19 mouse cellular contexts compared by ENCODE assay signal in genomic region chr12:48959289-48960005, GRCm38 (mm10).
DNase-seq lines count a peak whose midpoint lies in the region; ATAC-seq and TF ChIP-seq lines count a peak whose summit lies in the region.
"Had no signal": no experiment of that assay in that cellular context is flagged by ENCODE, and none has a peak within 500 bp of the region (broad histone marks: within the 10 kb centered on the region; RNA-seq: fewer than 3 reads in every experiment).

No protein-coding gene starts in this region.

- H3K79me2 ChIP-seq in CH12.LX (replicated peaks; ENCODE audit: control insufficient read depth, extremely low read depth, insufficient read depth, poor library complexity, severe bottlenecking) = no peaks in the 10 kb centered on the region

- TF ChIP-seq POLR2A in CH12.LX (IDR thresholded peaks at IDR 0.05; ENCODE audit: low read depth, low read length) = no peak

- in situ Hi-C loops in CH12.LX (cut with MboI; ENCODE audit: low pct_ligation_motif_present, low pct_unique_long_range_greater_than_20kb, low sequenced_read_pairs) = no loop called here

- H3K4me2 ChIP-seq in CH12.LX (ENCODE audit: insufficient read depth, low read depth, poor library complexity, severe bottlenecking) = peak overlapping the region; percentile 29; the same call in 1 of the 2 replicates
- peak overlapping the region; percentile 8; the same call in 1 of the 2 replicates for H3K4me2 ChIP-seq in hindbrain, embryonic 14.5 days (replicated peaks)
- peak overlapping the region; percentile 27 for H3K4me2 ChIP-seq in midbrain, embryonic 16.5 days (ENCODE audit: low read length)
- H3K4me2 ChIP-seq: embryonic facial prominence, embryonic 12.5 days; liver, embryonic 11.5 days had no signal

- no peaks in the 10 kb centered on the region for H3K36me3 ChIP-seq in CH12.LX (replicated peaks in 1 of 2; ENCODE audit: control insufficient read depth in 1 of 2, insufficient read depth in 1 of 2, low read length in 1 of 2)
- H3K36me3 ChIP-seq in hindbrain, embryonic 14.5 days (replicated peaks; ENCODE audit: control insufficient read depth, insufficient read depth) = no peaks in the 10 kb centered on the region
- no peaks in the 10 kb centered on the region for H3K36me3 ChIP-seq in midbrain, embryonic 16.5 days (ENCODE audit: control insufficient read depth, insufficient read depth, low read length)
- H3K36me3 ChIP-seq: embryonic facial prominence, embryonic 12.5 days; G1E; limb, embryonic 10.5 days had no signal

- dilution Hi-C loops in CH12.LX (cut with MboI; ENCODE audit: extremely low pct_ligation_motif_present, extremely low pct_unique_long_range_greater_than_20kb, low sequenced_read_pairs) = no loop called here

- no peak for TF ChIP-seq CTCF in CH12.LX (conservative IDR thresholded peaks at IDR 0.05 in 1 of 2, IDR thresholded peaks at IDR 0.05 in 1 of 2; ENCODE audit: low read depth in 2 of 2, low read length in 2 of 2)

- DNase-seq in CH12.LX (ENCODE audit: extremely low read depth) = no peak
- peak; percentile 35 for DNase-seq in brain, adult 2 months (ENCODE audit: low read depth, low spot score)
- DNase-seq in hindbrain, embryonic 14.5 days (ENCODE audit: low spot score) = peak; percentile 56
- DNase-seq in cerebellum, adult 18-20 months = no peak
- no peak for DNase-seq in testis, postnatal 10 days (ENCODE audit: low spot score)
- DNase-seq: cerebellum, adult 11 months; heart, adult 18-20 months; heart, postnatal 4 days; lung, adult 2 months; lung, postnatal 4 days had no signal

- no peaks in the 10 kb centered on the region for H3K27me3 ChIP-seq in CH12.LX (replicated peaks)
- no peaks in the 10 kb centered on the region for H3K27me3 ChIP-seq in hindbrain, embryonic 14.5 days (ENCODE audit: control insufficient read depth, insufficient read depth, low read length)
- H3K27me3 ChIP-seq in midbrain, embryonic 16.5 days (ENCODE audit: control insufficient read depth, insufficient read depth, low read depth, low read length) = no peaks in the 10 kb centered on the region
- H3K27me3 ChIP-seq: embryonic facial prominence, embryonic 12.5 days had no signal

- no peak for TF ChIP-seq EP300 in CH12.LX (IDR thresholded peaks at IDR 0.05; ENCODE audit: low read length)

- H3K9me3 ChIP-seq in CH12.LX (replicated peaks; ENCODE audit: low read length) = no peaks in the 10 kb centered on the region
- no peaks in the 10 kb centered on the region for H3K9me3 ChIP-seq in hindbrain, embryonic 14.5 days (ENCODE audit: control insufficient read depth, low read length)
- H3K9me3 ChIP-seq in midbrain, embryonic 16.5 days (replicated peaks; ENCODE audit: control insufficient read depth, low read length, poor library complexity, severe bottlenecking) = no peaks in the 10 kb centered on the region
- H3K9me3 ChIP-seq: embryonic facial prominence, embryonic 12.5 days; G1E; limb, embryonic 10.5 days had no signal

- no peaks in the 10 kb centered on the region for H3K4me1 ChIP-seq in CH12.LX (ENCODE audit: control insufficient read depth in 1 of 2, insufficient read depth in 2 of 2)
- H3K4me1 ChIP-seq in hindbrain, embryonic 14.5 days (replicated peaks; ENCODE audit: control insufficient read depth, insufficient read depth, low read length) = peaks cover 10% of the 10 kb centered on the region
- H3K4me1 ChIP-seq in midbrain, embryonic 16.5 days (ENCODE audit: control insufficient read depth, insufficient read depth, low read length) = peaks cover 13% of the 10 kb centered on the region
- H3K4me1 ChIP-seq: embryonic facial prominence, embryonic 12.5 days; limb, embryonic 10.5 days had no signal

- WGBS in hindbrain, embryonic 14.5 days = 26% methylated on average over 6 of the region's 6 CpGs
- 14% methylated on average over 6 of the region's 6 CpGs for WGBS in midbrain, embryonic 16.5 days

- peak; percentile 87 for ATAC-seq in hindbrain, embryonic 14.5 days (ENCODE audit: low FRiP score)
- peak; percentile 95 for ATAC-seq in midbrain, embryonic 16.5 days
- ATAC-seq in megakaryocyte progenitor cell, adult 5-6 weeks (replicated peaks; ENCODE audit: poor library complexity) = no peak
- ATAC-seq: intestine, postnatal 0 days had no signal

- no peak for TF ChIP-seq RAD21 in CH12.LX (IDR thresholded peaks at IDR 0.05; ENCODE audit: low read depth, low read length)

- no peak overlapping the region for H3K9ac ChIP-seq in CH12.LX (ENCODE audit: insufficient read depth, low read depth)
- H3K9ac ChIP-seq in hindbrain, embryonic 14.5 days = no peak overlapping the region
- no peak overlapping the region for H3K9ac ChIP-seq in midbrain, embryonic 16.5 days (ENCODE audit: low read depth, low read length)
- H3K9ac ChIP-seq: embryonic facial prominence, embryonic 12.5 days had no signal

- no peak overlapping the region for H3K4me3 ChIP-seq in CH12.LX (replicated peaks in 1 of 3; ENCODE audit: low read depth in 2 of 3, low read length in 2 of 3, poor library complexity in 1 of 3)
- H3K4me3 ChIP-seq in hindbrain, embryonic 14.5 days (replicated peaks; ENCODE audit: low read length) = no peak overlapping the region
- no peak overlapping the region for H3K4me3 ChIP-seq in midbrain, embryonic 16.5 days (ENCODE audit: low read depth, low read length)
- H3K4me3 ChIP-seq: embryonic facial prominence, embryonic 12.5 days; left cerebral cortex, adult 2 months; limb, embryonic 10.5 days had no signal

- H3K27ac ChIP-seq in CH12.LX (ENCODE audit: insufficient read depth, low read depth) = no peak overlapping the region
- peak overlapping the region; percentile 85 for H3K27ac ChIP-seq in hindbrain, embryonic 14.5 days
- peak overlapping the region; percentile 78 for H3K27ac ChIP-seq in midbrain, embryonic 16.5 days (ENCODE audit: low read length)
- H3K27ac ChIP-seq: embryonic facial prominence, embryonic 12.5 days; kidney, postnatal 0 days; left cerebral cortex, adult 2 months; limb, embryonic 10.5 days had no signal

TF ChIP-seq in CH12.LX, 34 proteins besides CTCF, POLR2A, EP300 and RAD21:
- TF ChIP-seq E2F4 (IDR thresholded peaks at IDR 0.05; ENCODE audit: insufficient replicate concordance, low read depth, low read length) (no peak), MXI1 (IDR thresholded peaks at IDR 0.05; ENCODE audit: low read depth, low read length) (no peak), MAZ (IDR thresholded peaks at IDR 0.05; ENCODE audit: low read depth, low read length) (no peak), GABPA (IDR thresholded peaks at IDR 0.05; ENCODE audit: insufficient replicate concordance, low read depth, low read length) (no peak), USF1 (IDR thresholded peaks at IDR 0.05; ENCODE audit: low read depth, low read length) (no peak)

Comparison
In these comparisons a context has a peak if more than half of its experiments do, and no peak if none do; other contexts are left out.
1. DNase-seq: peak in brain, adult 2 months (single experiment) and hindbrain, embryonic 14.5 days (single experiment); none in CH12.LX (single experiment), cerebellum, adult 18-20 months (0 of 2) and testis, postnatal 10 days (single experiment).
2. Peak in every context shown above with its lines, with median percentiles within 50 percentile points of each other: H3K4me2 ChIP-seq.